Mouse (Mus musculus) fat pad, adult 2 months (tissue): ENCODE measurements around the gene Bmpr1a.

ENCODE experiments used
- DNase-seq: peaks from one replicate; pipeline ENCODE4 v3.0.0-alpha.2; 2011; ENCODE audit warnings: low read depth, low spot score; ENCODE audit errors: extremely low read depth

Bmpr1a gene

DNA sequence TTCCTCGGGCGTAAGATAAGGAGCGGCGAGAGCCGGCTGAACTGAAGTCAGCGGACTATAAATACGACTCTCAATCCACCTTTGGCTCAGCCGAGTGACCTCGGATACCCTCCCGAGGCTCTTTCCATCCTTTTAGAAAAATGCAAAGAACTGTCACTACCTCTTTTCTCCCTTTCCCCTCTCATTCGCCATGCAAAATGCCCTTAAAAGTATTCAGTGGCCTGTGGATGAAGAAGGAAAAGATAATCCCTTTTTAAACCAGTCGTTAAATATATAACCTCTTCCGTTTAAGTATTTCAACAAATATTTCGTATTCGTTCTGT, at the start of gene Bmpr1a:
TSS of gene Bmpr1a (minus strand) at position 17 of the 323 bp plus-strand sequence.
- no peak for DNase-seq

DNA sequence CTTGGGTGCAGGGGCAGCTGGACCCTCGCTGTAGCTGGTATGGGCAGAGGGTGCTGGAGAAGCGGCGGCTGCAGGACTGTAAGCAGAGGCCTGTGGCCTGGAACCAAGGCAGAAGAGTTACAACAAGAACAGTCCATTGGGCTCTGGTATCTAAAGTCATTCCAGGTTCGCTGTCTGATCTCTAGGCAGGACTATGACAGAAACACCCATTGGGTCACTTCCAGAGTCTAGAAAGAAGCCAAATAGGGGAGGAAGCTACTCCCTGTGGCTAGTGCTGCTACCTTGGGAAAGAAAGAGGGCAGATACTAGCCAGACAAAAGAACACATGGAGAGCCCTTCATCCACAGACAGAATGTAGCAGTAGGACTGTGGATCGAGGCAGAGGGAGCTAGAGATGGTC, 49.1 kb upstream of the Bmpr1a start:
- no peak for DNase-seq

DNA sequence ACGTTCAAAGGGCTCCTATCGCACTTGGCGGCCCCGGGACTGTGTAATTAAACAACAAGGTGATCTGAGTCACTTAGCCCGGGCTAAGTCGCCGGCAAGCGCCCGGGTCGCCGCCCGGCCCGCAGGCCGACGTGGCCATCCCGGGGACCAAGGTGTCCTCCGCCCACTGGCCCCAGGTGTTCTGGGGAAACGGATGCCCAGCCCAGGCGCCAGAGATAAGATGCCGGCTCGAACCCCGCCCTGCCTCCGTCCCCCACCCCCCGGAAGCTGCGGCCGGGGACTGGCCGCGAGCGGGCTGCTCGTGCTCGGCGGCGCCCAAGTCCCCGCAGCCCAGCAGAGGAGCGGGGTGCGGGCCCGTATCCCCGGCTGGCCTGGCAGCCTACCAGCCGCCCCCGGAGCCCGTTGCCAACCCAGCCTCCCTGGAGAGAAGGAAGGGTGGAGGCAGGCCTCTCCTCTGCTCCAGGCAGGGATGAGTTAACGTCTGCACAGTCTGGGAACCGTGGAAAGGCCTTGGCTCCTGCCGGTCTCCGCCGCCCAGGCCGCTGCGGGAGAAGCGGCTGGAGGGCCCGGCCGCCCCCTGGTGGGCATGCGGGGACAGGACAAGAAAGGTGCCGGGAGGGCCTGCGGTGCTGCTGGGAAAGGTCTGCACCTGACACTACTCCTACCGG, 46.0 kb upstream of the Bmpr1a start:
- DNase-seq: no peak

- DNase-seq: no peak
These were observed 45.4 kb upstream of the Bmpr1a start for GRCm38 (mm10) chr14:34548391-34549001.

DNA sequence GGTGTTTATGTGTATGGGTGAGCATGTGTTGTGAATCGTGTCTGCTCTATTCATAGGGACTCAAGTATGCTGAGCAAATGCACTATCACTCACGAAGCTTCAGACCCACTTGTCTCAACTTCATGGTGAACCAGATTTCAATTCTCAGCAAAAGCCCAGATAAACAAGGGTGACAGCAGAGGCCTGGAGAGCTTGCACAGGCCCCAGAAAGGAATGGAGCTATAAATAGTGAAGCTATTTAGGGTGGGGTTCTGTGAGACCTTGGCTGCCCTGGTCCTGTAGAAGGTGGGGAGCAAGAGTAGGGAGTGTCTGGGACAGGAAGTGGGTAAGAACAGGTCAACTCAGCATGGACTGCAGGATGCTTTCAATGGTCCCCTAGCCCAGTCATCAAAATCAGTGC, 41.4 kb upstream of the Bmpr1a start:
- DNase-seq: no peak

GRCm38 (mm10) chr14:34544001-34544400, 40.9 kb upstream of the Bmpr1a start:
- DNase-seq: no peak

DNA sequence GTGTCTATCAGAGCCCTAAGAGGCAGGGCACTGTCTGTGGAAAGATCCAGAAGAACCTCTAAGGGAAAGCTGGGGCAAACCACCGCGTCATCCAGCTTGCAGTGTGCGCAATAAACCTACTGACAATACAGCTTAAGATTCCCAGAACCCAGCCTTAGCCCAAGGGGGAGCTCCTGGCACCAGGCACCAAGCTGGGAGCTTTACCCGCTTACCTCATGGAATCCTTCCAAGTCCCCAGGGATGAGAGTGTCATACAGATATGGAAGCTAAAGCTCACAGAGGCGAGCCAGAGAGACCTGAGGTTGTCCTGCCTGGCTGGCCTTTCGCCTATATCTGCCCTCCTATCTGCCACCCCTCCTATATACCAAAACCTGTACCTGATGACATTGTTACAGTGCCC, 40.5 kb upstream of the Bmpr1a start:
- DNase-seq: no peak

DNA sequence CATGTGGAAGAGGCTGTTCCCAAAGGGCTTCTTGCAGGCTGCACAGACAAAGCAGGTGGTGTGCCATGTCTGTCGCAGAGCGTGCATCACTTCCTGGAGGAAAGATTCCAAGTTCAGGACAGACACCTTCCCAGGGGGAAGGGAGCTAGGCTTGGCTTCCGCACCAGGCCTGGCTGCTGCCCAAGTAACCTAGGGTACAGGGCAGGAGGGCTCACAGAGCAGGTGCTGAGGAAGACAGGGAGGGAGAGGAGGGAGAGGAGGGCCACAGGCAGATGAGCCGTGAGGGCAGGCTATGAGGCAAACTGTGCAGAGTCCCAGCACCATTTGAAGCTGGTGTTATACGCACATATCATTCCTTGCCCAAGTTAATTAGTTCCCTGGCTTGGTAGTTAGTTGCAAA, 38.8 kb upstream of the Bmpr1a start:
- no peak for DNase-seq

DNA sequence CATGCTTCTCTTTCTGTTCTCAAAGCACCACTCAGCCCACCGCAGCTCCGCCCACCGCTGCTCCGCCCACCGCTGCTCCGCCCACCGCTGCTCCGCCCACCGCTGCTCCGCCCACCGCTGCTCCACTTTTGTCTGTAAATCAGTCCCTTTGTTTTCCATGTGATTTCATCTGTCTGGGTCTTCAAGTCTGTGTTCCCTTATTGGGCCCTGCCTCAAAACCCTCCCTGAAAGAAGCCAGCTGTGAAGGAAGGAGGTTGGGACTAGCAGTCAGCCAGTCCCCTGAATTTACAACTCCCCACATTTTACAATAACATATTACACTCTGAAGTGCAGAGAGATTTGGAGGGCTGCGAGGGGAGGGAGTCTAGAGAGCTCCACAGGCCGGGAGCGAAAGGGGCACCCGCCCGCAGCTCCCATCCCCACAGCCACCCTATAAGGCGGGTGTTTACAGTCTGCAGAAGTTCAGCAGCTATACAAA, 37.6 kb upstream of the Bmpr1a start:
- no peak for DNase-seq

- DNase-seq: no peak
These were observed 32.7 kb upstream of the Bmpr1a start for GRCm38 (mm10) chr14:34535883-34536282.

DNA sequence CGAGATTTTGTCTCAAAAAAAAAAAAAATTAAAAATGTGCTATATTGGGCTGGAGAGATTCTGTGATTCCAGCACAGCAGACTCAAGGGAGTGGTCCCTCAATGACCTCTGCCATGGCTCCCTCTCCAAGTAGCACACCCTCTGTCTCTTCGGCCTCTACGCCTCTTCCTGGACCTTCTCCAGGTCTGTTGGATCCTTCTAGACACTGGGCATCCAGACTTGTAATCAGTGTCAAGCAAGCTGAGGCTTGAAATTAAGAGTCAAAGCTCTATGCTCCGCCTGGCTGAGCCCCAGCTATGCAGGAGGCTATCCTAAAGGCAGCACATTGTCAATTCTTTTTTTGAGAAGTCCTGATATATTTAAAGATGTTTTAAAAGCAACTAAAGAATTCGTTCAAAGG, 30.4 kb upstream of the Bmpr1a start:
- peak; percentile 56 for DNase-seq

DNA sequence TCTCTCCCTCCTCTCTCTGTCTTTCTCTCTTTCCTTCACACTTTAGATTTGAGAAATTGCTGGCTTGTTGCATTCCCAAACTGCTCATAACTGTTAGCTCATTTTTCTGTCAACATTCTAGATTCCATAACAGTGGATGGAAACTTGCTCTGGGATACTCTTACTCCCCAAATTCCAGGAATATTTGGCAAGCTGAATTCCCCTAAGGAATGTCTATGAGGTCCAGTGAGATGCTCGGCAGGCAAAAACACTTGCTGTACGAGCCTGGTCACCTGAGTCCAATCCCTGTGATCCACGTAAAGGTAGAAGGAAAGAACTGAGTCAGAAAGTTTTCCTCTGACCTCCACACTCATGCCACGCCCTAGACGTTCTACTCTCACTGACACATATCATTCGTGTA, 29.4 kb upstream of the Bmpr1a start:
- no peak for DNase-seq

GRCm38 (mm10) chr14:34528804-34529203, 25.7 kb upstream of the Bmpr1a start:
- no peak for DNase-seq

GRCm38 (mm10) chr14:34522701-34523100, 19.6 kb upstream of the Bmpr1a start, which contains the start of gene 9230112D13Rik:
TSS of gene 9230112D13Rik (minus strand) at chr14:34522801.
- no peak for DNase-seq

DNA sequence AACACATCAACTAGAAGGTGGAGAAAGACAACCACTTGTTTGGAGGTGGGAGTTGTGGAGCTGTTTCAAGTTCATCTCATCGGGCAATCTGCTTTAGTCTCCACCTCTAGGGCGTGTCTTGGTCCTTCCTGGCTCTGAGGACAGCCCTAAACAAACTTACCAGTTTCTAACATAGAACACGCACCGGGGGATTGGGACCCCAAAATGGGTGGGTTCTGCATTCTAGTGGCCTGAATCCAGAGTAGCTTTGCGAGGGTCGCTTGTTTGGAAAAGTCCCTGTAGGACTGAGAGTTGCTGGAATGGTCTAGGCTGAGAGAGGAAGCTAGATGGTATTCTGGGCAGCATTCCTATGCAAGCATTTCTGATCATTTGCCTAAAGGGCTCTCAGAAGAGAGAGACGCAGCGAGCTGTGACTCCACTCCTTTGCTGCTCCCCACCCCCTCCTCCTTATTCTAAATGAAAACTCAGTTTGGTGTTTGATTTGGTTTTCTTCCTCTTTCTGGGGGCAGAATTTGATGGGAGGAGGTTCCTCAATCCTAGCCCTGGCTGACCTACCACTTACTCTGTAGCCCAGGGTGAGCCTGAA, 14.9 kb upstream of the Bmpr1a start:
- no peak for DNase-seq

DNA sequence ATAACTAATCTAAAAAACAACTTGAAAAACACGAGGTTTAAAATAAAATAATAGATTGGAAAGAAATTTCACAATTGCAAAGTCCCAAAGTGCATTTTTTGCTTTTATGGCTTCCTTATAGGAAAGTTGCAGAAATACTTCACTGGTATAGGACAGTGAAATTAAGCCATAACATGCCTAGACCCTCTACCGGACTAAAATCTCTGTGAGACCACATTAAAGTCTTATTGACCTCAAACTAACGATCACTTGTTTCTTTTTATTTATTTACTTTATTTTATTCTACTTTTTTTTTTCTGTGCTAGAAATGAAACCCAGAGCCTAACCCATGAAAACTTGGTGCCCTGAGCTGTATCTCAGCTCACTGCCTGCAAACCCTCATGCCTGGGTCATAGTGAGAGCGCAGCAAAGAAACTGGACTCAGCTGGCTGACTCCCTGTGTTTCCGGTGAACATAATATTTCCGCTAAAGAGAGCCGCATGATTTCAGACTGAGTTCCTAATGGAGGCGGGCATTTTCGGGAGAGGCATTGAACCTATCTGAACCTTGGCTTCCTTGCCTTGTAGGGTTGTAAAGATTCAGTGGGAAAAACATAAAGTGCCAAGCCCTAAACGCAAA, 13.9 kb upstream of the Bmpr1a start:
- DNase-seq: no peak

- no peak for DNase-seq
These were observed 12.7 kb upstream of the Bmpr1a start for GRCm38 (mm10) chr14:34515860-34516259.

DNA sequence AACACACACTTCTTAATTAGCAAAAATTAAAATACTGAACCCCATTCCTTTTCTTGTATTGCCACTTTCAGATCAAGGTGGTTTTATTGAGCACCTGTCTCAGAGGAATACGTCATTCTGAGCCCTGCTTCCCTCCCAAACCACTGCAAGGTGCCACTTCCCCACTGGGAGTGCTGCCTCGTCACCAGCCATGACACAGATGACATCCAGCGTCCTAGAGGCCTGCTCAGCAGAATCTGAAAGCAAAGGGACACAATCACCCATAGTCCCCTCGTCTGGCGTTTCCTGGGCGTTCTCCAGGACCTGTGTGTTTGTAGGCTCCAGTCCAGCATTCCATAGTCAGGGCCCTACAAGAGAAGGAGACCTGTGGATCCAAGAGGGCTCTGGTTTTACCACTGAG, 11.0 kb upstream of the Bmpr1a start:
- no peak for DNase-seq

GRCm38 (mm10) chr14:34512602-34513001, 9.5 kb upstream of the Bmpr1a start:
- DNase-seq: no peak

GRCm38 (mm10) chr14:34511901-34512300, 8.8 kb upstream of the Bmpr1a start:
- DNase-seq: no peak

DNA sequence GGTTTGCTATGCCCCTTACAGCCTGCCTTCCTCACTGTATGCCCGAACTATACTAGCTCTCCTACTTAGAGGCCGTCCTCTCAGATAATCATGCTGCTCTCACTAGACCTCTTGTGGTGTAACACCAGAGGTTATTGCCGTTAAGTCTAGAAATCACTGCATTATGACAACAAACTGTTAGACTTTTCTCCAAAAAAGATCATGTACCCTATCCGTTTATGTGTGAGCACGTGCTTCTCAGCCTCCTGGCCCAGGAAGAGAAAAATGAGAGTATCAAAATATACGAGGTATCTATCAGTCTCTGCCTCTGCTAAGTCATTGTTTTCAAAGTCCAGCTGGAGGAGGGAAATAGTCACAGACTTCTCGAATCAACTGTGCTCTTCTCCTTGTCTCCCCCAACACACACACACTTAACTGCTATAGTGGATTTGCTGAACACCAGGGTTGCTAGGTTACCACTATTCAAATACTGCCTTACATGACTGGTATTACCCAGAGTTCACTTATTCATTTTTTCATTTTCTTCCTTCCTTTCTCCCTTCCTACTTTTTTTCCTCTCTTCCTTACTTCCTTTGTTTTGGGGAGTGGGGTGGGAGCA, 5.8 kb upstream of the Bmpr1a start:
- no peak for DNase-seq
